Mouse (Mus musculus) spleen, postnatal 4 days (tissue): Measurements from ENCODE around the gene Rgl1.

Source experiments
- DNase-seq, 2 experiments: peaks; one replicate each; pipeline ENCODE4 v3.0.0; 2022; ENCODE audit warnings: low spot score in 2 of 2

The Rgl1 gene

DNA sequence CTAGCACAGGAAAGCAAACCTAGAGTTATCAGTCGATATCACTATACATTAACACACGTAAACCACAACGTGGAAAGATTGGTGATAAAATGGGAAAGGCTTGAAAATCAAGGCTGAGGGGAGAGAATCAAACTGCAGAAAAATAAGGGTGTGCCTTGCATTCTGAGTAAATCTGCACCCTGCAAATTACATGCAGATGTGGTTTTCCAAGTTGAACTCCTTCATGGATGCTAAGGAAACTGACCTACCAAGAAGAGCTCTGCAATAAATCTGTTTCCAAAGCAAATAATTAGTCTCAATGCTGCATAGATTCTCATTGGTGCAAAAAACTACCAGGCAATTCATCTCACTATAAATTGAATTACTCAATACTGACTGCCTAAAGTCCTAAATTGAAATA is 178.7 kb downstream of the Rgl1 start:
- no peak for DNase-seq

DNA sequence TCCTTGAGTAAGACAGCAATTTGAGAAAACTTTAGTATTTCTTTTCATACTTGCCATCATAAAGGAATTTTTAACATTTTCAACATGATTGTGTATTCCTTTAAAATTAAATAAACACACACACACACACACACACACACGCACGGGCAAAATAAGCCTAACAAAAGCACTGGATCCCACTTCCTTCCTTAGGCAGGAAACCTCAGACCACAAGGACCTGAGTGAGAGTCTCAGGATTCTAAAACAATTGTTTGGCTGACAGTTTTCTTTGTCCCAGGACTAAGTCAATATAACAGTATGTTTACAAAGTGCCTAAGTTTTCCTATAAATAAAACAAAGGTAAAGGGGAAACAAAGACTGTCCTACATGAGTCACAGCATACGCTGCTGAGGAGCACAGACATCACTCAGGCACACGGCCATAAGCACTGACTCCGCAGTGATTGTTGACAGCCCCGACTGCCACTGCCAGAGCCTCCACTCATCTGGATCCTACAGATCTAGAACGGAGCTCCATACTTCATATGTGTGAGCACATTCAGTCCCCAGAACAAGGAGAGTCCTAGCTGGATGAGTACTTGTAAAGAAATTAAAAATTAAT is 180.7 kb downstream of the Rgl1 start:
- no peak for DNase-seq

DNA sequence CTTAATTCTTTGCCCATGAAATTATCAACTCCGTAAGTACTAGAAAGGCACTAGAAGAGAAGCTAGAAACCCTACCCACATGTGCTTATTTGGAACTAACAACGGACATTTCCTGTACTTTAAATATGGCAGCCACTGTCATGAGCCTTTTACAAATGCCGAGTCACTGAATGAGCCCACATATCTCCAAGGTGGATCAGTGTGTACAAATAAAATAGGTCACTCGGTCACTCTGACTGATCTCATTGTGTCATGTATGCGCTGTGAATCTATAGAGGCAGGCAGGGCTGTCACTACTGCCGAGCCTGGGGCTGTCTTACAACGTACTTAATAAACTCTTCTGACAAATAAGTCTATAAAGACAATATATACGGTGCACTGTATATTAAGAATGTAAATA is 181.2 kb downstream of the Rgl1 start:
- no peak for DNase-seq

DNA sequence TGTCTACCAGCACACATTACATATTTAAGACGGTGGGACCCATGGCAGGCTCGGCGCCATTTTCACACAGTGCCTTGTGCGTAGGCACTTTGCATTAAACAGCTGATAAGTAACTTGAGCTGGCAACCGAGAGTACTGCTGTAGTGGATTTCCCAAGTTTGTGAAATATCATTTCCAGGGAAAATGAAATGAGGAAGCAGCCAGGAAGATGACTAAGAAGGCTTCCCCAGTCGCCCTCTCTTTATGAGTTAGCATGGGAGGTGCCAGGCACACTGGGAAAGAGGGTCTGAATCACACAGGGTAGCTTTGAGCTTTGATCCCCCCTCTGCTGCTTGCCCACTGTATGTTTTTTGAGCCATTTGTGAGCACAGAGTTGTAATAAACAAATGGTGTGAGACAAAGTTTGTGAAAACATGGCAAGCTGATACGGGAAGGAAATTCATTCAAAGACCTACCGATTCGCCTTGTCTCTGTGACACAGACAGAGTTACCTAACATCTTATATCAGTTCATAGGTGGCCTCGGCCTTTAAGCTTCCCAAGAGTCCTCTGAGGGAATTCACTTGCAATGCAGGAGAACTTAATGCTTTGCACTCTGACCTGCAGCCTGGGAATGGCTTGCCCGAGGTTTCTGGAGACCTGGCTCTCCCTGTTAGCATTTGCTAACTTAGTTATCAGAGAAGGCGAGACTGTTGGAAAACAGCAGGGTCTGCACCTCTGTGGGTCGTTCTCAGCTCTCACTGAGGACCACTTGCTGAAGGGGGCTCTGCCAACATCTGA is 184.8 kb downstream of the Rgl1 start:
- no peak for DNase-seq

DNA sequence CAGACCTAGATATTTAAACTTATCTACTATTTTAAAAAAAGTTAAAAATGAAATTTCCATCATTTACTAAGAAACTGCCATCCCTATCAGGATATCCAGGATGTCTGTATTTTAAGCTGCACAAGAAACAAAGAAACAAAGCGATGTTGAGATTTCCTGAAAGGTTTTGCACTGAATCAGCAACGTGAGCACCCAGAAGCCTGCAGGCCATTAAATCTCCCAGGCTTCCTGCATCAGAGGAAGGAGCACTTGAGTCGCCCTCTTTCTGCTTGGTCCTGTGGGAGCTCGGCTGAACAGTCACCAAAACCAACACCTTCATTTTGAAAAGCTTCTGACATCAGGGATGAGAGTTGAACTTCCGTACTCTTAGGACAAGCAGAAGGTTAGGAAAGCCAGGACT is 187.2 kb downstream of the Rgl1 start:
- DNase-seq: no peak

DNA sequence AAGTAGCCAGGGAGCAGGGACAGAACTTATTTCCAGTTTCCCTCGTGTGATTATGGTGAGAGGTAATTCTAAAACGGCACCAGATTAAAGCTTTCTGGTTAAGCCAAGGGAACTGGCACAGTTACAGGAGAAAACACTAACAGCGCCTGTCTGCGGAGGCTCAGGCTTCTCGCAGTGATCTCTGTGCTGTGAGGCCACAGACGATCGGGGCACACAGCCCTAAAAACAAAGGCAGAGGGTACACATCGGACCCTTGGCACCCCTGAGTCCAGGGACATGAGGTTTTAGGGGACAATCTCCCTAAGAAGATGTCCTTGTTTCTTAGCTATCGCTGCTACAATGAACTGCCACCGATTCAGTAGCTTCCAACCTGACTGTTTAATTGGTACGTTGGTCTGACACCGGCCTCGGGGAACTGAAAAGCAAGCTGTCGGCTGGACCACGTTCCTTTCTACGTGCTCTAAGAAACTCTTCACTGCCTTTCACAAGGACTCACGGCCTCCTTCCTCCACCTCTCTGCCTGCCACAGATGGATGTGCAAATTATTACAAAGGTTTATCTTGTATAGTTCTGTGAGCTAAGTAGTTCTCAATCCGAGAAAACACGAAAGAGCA is 187.9 kb downstream of the Rgl1 start:
- no peak for DNase-seq

DNA sequence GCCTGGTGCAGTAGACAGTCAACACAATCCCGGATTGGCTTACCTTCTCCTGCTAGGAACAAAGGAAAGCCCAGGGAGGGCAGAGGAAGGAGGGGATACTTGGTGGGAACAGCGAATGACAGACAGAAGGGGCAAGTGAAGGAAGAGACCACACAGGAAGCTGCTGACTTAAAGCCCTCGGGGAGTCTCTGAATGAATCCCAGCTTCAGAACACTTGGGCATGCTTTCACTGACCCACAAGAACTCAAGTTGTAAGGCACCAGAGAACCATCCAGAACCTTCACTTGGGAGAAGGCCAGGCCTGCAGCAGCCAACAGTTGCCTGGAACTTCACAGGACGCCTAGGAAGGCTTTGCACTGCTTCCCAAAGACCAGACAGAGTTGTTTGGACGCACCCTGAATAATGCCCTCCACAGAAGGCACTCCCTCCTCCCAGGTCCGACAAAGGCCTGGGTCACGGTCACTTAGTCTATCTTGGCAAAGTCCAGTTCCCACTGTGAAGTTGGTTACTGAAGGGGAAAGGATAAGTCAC is 189.5 kb downstream of the Rgl1 start:
- DNase-seq: no peak

DNA sequence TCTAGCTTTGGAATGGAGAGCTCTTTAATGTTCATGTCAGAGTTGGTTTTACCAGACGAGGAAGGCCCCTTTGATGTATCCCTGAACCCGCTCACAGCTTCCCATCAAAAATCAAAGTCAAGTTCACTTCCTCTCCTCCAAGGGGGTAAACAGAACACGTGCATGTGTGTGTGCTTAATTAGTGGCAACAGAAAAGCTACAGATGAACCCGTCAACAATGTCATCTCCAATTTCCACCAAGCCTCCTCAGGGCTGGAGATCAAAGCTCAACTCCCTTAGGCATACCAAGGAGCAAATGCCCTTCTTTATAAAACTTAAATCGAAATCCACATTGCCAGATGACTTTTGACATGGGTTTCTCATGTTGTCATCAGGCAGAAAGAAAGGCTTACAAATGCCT is 191.1 kb downstream of the Rgl1 start:
- no peak for DNase-seq

DNA sequence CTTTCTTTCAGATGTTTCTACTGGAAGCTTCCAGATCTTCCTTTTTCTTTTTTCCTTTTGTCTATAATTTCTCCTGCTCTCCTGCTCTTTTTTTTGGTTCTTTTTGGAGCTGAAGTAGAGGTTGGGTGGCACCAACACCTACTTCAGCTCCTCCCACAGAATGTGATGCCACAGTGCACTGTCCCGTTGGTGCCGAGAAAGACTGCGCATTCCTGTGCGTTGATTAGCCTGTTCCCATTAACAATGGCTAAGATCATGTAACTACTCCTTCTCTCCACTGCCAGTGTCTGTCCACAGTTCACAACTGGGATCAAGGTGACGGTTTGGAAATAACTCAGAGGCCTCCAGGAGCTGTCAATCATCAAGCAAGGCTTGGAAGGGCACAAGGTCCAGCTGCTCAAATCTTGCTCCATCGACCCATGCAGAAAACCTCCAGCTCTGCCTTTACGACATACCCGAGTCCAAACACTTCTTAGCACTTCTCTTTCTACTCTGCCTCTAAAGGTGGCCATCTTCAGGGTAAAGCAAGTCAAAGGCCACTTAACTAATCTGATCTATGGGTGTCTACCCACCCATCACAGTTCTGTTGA is 192.6 kb downstream of the Rgl1 start:
- DNase-seq: no peak

DNA sequence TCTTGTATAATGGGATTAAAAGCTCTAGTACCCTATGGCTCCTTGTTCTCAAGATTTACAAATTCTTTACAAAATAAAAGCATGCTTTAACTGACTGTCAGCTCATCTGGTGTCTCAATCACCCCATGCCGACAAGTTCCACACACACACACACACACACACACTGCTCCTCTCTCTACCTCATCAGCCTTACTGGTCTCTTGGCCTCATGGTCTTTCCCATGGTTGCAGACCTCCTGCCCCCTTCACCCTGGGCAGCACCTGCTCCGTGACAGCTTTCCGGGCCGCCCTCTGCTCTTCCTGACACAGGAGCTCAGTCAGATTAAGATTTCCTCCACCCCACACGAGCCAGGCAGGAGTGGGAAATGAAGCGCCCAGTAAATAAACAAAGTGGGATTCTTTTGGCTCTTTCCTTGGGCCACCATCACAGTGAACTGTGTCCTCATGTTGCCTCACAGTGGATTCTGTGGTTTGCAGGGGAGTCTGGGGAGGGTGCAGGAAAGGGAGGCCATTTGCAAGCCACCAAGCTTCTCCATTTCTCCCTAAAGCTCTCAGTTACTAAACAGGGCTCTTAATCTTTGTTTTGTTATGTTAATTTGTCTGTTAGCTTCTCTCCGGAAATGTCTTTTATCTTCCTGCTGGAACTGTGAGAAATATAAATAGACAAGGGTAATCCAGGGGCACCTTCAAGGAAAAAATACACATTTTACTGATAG is 193.2 kb downstream of the Rgl1 start:
- no peak for DNase-seq

DNA sequence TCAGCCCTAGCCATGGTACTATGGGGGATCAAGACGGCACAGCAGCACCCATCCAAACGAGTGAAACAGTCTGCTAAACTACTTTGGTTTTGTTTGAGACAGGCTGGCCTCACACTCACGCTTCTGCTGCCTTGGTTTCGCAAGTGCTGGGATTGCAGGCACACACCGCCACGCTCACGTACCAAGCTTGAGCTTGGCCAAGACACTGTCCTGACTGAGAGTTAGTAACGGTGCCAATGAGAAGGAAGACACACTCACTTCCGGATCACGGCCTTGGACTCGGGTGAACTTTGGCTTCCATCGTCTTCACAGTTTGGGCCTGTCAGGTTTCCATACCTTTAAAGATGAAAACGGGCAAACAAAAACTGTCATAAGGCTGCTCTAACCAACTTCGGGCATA is 194.8 kb downstream of the Rgl1 start:
- DNase-seq: no peak

DNA sequence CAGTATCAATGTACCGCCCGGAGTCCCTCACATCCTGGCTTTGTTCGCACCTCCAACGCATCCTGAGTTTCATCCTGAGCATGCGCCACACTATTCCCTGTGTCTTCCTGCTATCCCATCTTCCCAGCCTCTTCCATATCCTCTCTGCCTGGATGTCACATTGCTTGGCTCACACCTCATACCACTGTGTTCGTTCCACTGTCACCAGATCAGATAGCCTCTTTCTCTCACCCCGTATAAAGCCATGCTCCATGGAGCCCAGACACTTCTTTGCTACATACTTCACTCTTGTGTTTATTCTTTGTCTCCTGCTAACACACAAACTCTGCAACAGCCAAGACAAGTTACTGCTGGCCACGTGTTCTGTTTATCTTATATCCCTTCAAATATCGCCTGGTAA is 195.5 kb downstream of the Rgl1 start:
- no peak for DNase-seq

DNA sequence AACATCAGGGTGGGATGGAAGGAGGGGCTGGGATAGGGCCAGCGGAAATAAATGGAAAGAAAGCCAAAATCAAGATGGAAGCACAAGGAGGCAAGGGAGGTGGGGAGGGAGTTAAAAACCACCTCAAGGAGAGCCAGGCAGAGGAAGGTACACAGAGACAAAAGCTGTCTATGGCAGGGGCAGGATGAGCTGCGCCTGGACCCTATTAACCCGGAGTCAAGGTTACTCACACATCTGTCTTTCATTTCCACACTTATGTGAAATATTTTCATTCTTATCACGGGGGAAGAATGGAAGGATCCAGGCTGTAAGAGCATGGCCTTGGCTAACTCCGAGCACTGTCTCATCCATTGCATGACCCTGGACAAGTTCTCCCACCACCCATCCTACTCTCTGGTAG is 202.9 kb downstream of the Rgl1 start:
- DNase-seq: no peak

DNA sequence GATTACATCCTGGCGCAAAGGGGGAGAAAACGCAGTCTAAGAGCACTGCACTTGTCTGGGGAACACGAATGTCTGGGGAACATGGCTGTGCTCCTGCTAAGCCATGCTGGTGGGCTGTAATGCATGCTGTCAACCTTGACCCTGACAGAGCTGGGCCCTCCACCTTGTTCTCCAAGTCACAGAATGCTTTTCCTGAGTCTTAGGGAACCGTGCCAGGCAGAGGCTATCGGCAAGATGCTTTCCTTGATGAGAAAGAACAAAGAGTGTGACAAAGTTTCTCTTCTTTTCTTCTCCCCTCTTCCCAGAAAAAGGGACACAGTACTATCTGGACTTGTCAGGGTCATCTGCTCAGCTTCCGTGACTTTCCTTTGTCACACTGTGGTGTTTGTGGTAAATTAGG is 203.3 kb downstream of the Rgl1 start:
- DNase-seq: no peak

DNA sequence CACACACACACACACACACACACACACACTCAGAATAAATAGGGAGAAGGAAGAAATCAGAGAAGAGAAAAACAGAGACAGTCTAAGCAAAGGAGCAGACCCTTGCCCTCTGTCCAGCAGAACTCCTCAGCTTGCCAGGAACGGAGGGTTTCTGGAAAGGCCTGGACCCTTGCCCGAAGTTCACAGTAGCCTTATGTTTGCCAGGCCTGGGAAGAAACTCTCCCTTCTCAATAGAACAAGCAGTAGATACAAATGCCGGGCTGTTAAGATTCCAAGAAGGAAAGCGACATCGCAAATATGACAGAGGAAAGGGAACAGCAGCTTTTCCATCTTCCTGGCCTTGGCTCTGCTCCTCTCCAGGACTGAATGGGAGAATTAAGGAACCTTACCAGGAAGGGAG is 205.7 kb downstream of the Rgl1 start:
- DNase-seq: no peak

DNA sequence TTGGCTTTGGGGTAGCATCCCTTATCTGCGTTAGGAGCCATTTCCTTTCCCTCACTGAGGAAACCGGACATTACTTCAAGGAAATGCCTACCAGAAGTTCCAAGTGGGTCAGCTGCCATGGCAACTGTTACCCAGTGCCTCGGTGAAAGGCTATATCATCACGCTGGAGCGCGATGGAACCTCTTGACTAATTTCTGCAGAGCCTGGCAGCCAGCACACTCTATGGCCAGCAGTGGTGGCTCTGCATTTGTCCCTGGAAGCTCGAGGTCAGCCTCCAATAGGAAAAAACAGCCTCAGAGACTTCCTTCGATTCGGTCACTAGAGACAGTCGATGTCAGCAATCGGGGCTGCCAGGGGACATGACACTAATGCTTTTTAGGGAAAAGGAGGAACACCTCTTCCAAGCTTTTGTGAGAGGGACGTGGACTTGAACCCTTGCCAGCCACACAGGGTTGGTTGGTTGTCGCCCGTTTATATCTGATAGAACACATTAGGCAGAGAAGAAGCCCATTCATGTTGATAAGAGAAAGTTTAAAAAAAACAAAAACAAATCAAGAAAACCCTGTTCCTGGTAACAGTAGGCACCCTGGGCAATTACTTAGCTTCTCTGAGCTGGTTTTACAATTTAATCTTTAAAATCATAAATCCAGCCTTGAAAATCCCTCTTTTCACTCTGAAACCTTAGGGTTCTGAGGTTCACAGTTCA is 209.4 kb downstream of the Rgl1 start:
- no peak for DNase-seq

DNA sequence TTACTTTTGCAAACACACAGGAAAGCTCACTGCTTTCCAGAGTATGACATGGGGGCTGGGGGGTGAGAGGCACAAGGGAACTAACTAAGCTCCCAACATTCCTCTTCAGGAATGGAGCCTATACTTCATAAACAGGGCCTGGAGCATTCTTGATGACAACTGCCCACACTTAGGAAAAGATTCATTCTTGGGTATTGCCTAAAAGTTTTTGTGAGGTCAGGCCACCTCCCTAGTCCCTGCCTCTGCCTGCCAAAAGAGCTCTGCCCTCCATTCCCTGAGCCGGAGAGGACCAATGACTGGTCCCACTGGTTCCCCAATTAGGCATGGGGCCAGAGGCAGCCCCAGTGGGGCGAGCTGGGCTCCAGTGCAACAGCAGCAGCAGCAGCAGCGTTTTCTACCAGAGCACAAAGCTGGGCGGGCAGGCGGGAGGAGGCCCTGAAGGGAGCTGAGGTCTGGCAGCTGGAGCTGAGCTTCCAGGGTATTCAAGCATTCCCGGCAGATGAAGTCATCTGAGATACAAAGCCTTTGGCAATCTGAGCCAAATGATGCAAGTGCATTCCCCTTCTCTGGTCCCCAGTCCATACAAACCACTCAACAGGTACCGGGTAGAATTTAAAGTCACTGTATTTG is 210.1 kb downstream of the Rgl1 start:
- no peak for DNase-seq

DNA sequence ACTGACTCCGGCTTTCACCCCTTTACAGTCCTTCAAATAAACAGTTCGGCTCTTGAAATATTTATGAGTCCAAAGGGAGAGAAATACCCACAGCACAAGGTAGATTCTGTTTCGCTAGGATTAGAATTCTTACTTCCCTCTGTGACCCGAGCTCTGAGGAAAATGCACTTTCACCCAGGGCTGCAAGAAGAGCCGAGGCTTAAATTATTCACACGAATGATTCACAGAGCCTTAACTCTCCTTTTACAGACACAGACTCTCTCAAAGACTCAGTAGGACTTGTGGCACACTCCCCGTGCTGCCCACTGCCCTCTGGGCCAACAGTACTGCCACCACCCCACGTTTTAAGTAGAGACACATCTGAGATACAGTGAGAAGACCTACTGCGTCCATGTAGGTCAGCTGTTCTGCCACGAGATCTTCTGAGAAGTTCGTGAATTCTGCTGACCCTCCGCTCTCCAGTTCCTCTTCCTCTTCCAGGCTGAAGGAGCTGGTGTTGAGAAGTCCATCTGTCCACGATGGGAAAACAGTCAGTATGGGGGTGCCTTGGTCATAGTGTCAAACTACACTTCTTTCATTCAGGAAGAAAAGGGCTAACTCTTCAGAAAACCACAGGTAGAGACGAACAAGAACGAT is 212.1 kb downstream of the Rgl1 start:
- DNase-seq: no peak

DNA sequence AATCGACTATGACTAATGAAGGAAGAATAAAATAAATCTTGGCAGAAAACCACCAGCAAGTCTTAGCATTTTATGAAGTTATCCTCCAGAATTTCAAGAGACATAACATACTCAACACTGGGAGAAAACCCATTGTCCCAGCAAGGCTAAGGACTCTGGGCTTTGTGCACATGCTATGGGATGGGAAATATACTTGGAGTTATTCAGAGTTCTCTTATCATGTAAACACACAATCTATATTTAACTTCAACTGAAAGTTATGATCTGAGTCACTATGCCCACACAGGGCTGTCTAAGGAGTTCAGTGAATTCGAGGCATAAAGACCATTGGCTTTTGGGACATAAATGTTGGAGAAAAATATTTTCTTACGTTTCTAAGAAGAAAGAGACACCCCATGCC is 215.2 kb downstream of the Rgl1 start:
- no peak for DNase-seq

DNA sequence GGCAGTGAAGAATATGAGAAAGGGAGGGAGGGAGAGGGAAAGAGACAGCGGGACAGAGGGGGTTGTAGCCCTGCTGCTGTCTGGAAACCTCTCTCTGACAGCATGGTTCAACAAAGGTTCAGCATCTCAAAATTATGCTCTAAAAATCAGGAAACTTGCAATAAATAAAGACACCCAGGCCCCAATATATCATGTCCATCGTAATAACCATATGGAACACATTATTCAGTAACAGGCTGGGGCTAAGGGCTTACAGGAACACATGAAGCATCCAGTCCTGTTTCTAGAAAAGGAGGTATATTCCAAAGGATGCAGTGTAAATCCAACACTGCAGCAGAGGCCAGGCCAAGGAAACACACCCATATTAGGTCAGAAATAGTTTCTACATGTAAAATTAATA is 215.6 kb downstream of the Rgl1 start:
- no peak for DNase-seq
